Comparison of ENCODE assay signal across 26 mouse cellular contexts in genomic region chr5:144983227-144983626, GRCm38 (mm10). TPM values are rescaled to one million over a fixed set of nuclear protein-coding genes. Genes with fewer than 3 reads are reported as not detected.
DNase-seq lines count a peak whose midpoint lies in the region; ATAC-seq and TF ChIP-seq lines count a peak whose summit lies in the region.
"Had no signal": no experiment of that assay in that cellular context is flagged by ENCODE, and none has a peak within 500 bp of the region (broad histone marks: within the 10 kb centered on the region; RNA-seq: fewer than 3 reads in every experiment).

No protein-coding gene starts in this region.

- no peaks in the 10 kb centered on the region for H3K27me3 ChIP-seq in kidney, adult 2 months (replicated peaks; ENCODE audit: control insufficient read depth, insufficient read depth, low read length)
- H3K27me3 ChIP-seq in midbrain, postnatal 0 days (ENCODE audit: insufficient read depth, low read length), result no peaks in the 10 kb centered on the region
- no peaks in the 10 kb centered on the region for H3K27me3 ChIP-seq in midbrain, embryonic 13.5 days
- no peaks in the 10 kb centered on the region for H3K27me3 ChIP-seq in Patski
- H3K27me3 ChIP-seq: heart, embryonic 13.5 days; liver, embryonic 15.5 days; neural tube, embryonic 13.5 days; stomach, embryonic 15.5 days had no signal

- no peak overlapping the region for H3K4me3 ChIP-seq in kidney, adult 2 months (ENCODE audit: insufficient read depth, low read depth, low read length)
- H3K4me3 ChIP-seq in midbrain, postnatal 0 days (ENCODE audit: low read depth, low read length), result no peak overlapping the region
- H3K4me3 ChIP-seq in midbrain, embryonic 13.5 days (replicated peaks), result no peak overlapping the region
- H3K4me3 ChIP-seq: embryonic facial prominence, embryonic 10.5 days; erythroblast, embryonic 14.5 days; heart, embryonic 13.5 days; hindbrain, embryonic 10.5 days; limb, embryonic 10.5 days; liver, embryonic 15.5 days; neural tube, embryonic 13.5 days; stomach, embryonic 15.5 days had no signal

- DNase-seq in kidney, adult 2 months, result no peak
- DNase-seq in kidney, adult 8-10 months, result no peak
- no peak for DNase-seq in midbrain, postnatal 0 days (ENCODE audit: low spot score)
- no peak for DNase-seq in Patski (ENCODE audit: low read depth, low spot score)
- peak; percentile 56 for DNase-seq in testis, postnatal 14 days (ENCODE audit: low spot score)
- no peak for DNase-seq in spleen, postnatal 14 days (ENCODE audit: low spot score in 2 of 2)
- DNase-seq in heart, postnatal 14 days, result no peak
- DNase-seq: cerebellum, postnatal 36 days; gastrocnemius, postnatal 25 days; kidney, adult 11 months; kidney, postnatal 4 days; layer of hippocampus, postnatal 36 days; right cerebral cortex, postnatal 4 days; thymus, postnatal 36 days had no signal

- 93% methylated on average over 3 of the region's 3 CpGs for WGBS in kidney, adult 2 months
- 90% methylated on average over 3 of the region's 3 CpGs for WGBS in midbrain, postnatal 0 days
- 93% methylated on average over 3 of the region's 3 CpGs for WGBS in midbrain, embryonic 13.5 days

- CTCF ChIA-PET in Patski (lab: Charles Lee), result interaction anchor here (0.8 to 2.9 kb wide), 4 partner anchors 12 to 148 kb away, joined by 3 to 8 read pairs (median 4); no protein-coding TSS in a partner anchor

- in situ Hi-C loops in Patski (cut with MboI; ENCODE audit: low pct_unique_long_range_greater_than_20kb), result no loop called here

- POLR2A ChIA-PET in Patski (lab: Charles Lee), result no interaction called here

- no peak for TF ChIP-seq POLR2A in kidney, adult 2 months (IDR thresholded peaks at IDR 0.05; ENCODE audit: low read depth, low read length)

- H3K4me2 ChIP-seq in midbrain, postnatal 0 days (ENCODE audit: low read depth, low read length, poor library complexity, severe bottlenecking), result no peak overlapping the region
- no peak overlapping the region for H3K4me2 ChIP-seq in midbrain, embryonic 13.5 days (replicated peaks)
- H3K4me2 ChIP-seq: heart, embryonic 13.5 days; liver, embryonic 15.5 days; neural tube, embryonic 13.5 days; stomach, embryonic 15.5 days had no signal

- H3K36me3 ChIP-seq in kidney, adult 2 months (ENCODE audit: control insufficient read depth, insufficient read depth, low read length), result no peaks in the 10 kb centered on the region
- no peaks in the 10 kb centered on the region for H3K36me3 ChIP-seq in midbrain, postnatal 0 days (ENCODE audit: insufficient read depth, low read length)
- no peaks in the 10 kb centered on the region for H3K36me3 ChIP-seq in midbrain, embryonic 13.5 days
- H3K36me3 ChIP-seq: embryonic facial prominence, embryonic 10.5 days; heart, embryonic 13.5 days; hindbrain, embryonic 10.5 days; limb, embryonic 10.5 days; liver, embryonic 15.5 days; neural tube, embryonic 13.5 days; stomach, embryonic 15.5 days had no signal

- no peak overlapping the region for H3K27ac ChIP-seq in kidney, adult 2 months (ENCODE audit: insufficient read depth, low read depth, low read length)
- no peak overlapping the region for H3K27ac ChIP-seq in midbrain, postnatal 0 days (ENCODE audit: low read depth, low read length)
- no peak overlapping the region for H3K27ac ChIP-seq in midbrain, embryonic 13.5 days
- H3K27ac ChIP-seq: embryonic facial prominence, embryonic 10.5 days; heart, embryonic 13.5 days; hindbrain, embryonic 10.5 days; limb, embryonic 10.5 days; liver, embryonic 15.5 days; neural tube, embryonic 13.5 days; stomach, embryonic 15.5 days had no signal

- no peak overlapping the region for H3K9ac ChIP-seq in midbrain, postnatal 0 days (replicated peaks; ENCODE audit: low read length, poor library complexity, severe bottlenecking)
- H3K9ac ChIP-seq in midbrain, embryonic 13.5 days (replicated peaks), result no peak overlapping the region
- H3K9ac ChIP-seq: heart, embryonic 13.5 days; liver, embryonic 15.5 days; neural tube, embryonic 13.5 days; stomach, embryonic 15.5 days had no signal

- intact Hi-C loops in heart, postnatal 14 days (cut with DNase I), result no loop called here

- ATAC-seq in midbrain, postnatal 0 days (ENCODE audit: low FRiP score), result no peak
- ATAC-seq in midbrain, embryonic 13.5 days, result no peak
- no peak for ATAC-seq in Patski
- ATAC-seq: forebrain, embryonic 16.5 days; midbrain, embryonic 16.5 days had no signal

- 0 out of 2 replicates have a peak, but pooled peaks cover 3% of the 10 kb centered on the region for H3K9me3 ChIP-seq in midbrain, postnatal 0 days (ENCODE audit: low read length)
- H3K9me3 ChIP-seq in midbrain, embryonic 13.5 days, result peaks cover 7% of the 10 kb centered on the region; the same call in 1 of the 2 replicates
- H3K9me3 ChIP-seq: liver, embryonic 15.5 days; neural tube, embryonic 13.5 days; stomach, embryonic 15.5 days had no signal

- no peaks in the 10 kb centered on the region for H3K4me1 ChIP-seq in kidney, adult 2 months (ENCODE audit: control insufficient read depth, insufficient read depth, low read length)
- no peaks in the 10 kb centered on the region for H3K4me1 ChIP-seq in midbrain, postnatal 0 days (ENCODE audit: insufficient read depth, low read length)
- H3K4me1 ChIP-seq in midbrain, embryonic 13.5 days (replicated peaks), result no peaks in the 10 kb centered on the region
- H3K4me1 ChIP-seq: hindbrain, embryonic 10.5 days; liver, embryonic 15.5 days; neural tube, embryonic 13.5 days had no signal

- TF ChIP-seq CTCF in kidney, adult 2 months (conservative IDR thresholded peaks at IDR 0.05; ENCODE audit: insufficient read depth, insufficient read length, low read depth, low read length), result 0 out of 2 replicates have a peak, but pooled peaks have one; percentile 23
- peak; percentile 36; the same call in 1 of the 2 replicates for TF ChIP-seq CTCF in midbrain, postnatal 0 days (IDR thresholded peaks at IDR 0.05)
- TF ChIP-seq CTCF in Patski (IDR thresholded peaks at IDR 0.05), result peak; percentile 70

RNA-seq across cellular contexts. Expression of gene Smurf1, which starts 17.6 kb away (rescaled TPM):
- polyA plus RNA-seq in kidney, adult 2 months (2012; rRNA removed), result 14.4 and 16.1 TPM in 2 replicates
- total RNA-seq in midbrain, postnatal 0 days (2014; rRNA removed), result 63.0 and 71.1 TPM in 2 replicates
- 24.6 and 28.0 TPM in 2 replicates for polyA plus RNA-seq in midbrain, postnatal 0 days (2015; fragmentation: Nextera tagmentation; extraction: Ambion mirVana)
- polyA plus RNA-seq in midbrain, embryonic 13.5 days (2015; fragmentation: Nextera tagmentation; extraction: Ambion mirVana), result 26.9 and 32.2 TPM in 2 replicates
- 50.0 TPM for polyA plus RNA-seq in Patski (2021)
- total RNA-seq in heart, postnatal 14 days (2021), result 10 to 100 TPM; 23.7 to 25.4 TPM

RNA-seq across cellular contexts. Expression of gene Gm4871, which starts 49.3 kb away (rescaled TPM):
- polyA plus RNA-seq in kidney, adult 2 months (2012; rRNA removed), result not detected in 2 replicates
- not detected in 2 replicates for total RNA-seq in midbrain, postnatal 0 days (2014; rRNA removed)
- polyA plus RNA-seq in midbrain, postnatal 0 days (2015; fragmentation: Nextera tagmentation; extraction: Ambion mirVana), result not detected in 2 replicates
- not detected in 2 replicates for polyA plus RNA-seq in midbrain, embryonic 13.5 days (2015; fragmentation: Nextera tagmentation; extraction: Ambion mirVana)
- not detected for polyA plus RNA-seq in Patski (2021)
- total RNA-seq in heart, postnatal 14 days (2021), result not detected
- total RNA-seq: gastrocnemius, postnatal 25 days; layer of hippocampus, postnatal 36 days; megakaryocyte progenitor cell, adult 5-6 weeks had no signal
- polyA plus RNA-seq: embryonic facial prominence, embryonic 10.5 days; erythroblast, embryonic 14.5 days; forebrain, embryonic 16.5 days; heart, embryonic 13.5 days; limb, embryonic 10.5 days; liver, embryonic 15.5 days; midbrain, embryonic 16.5 days; neural tube, embryonic 13.5 days; stomach, embryonic 15.5 days had no signal

RNA-seq across cellular contexts. Expression of gene 1700018F24Rik, which starts 59.6 kb away (rescaled TPM):
- polyA plus RNA-seq in kidney, adult 2 months (2012; rRNA removed), result not detected in 2 replicates
- not detected in 2 replicates for total RNA-seq in midbrain, postnatal 0 days (2014; rRNA removed)
- not detected in 2 replicates for polyA plus RNA-seq in midbrain, postnatal 0 days (2015; fragmentation: Nextera tagmentation; extraction: Ambion mirVana)
- not detected in 2 replicates for polyA plus RNA-seq in midbrain, embryonic 13.5 days (2015; fragmentation: Nextera tagmentation; extraction: Ambion mirVana)
- not detected for polyA plus RNA-seq in Patski (2021)
- not detected for total RNA-seq in heart, postnatal 14 days (2021)
- total RNA-seq: gastrocnemius, postnatal 25 days; layer of hippocampus, postnatal 36 days; megakaryocyte progenitor cell, adult 5-6 weeks had no signal
- polyA plus RNA-seq: embryonic facial prominence, embryonic 10.5 days; erythroblast, embryonic 14.5 days; forebrain, embryonic 16.5 days; heart, embryonic 13.5 days; hindbrain, embryonic 10.5 days; limb, embryonic 10.5 days; liver, embryonic 15.5 days; midbrain, embryonic 16.5 days; neural tube, embryonic 13.5 days; stomach, embryonic 15.5 days had no signal
